Mouse (Mus musculus): Measurements from ENCODE around the gene Nos2.

The Nos2 gene

DNA sequence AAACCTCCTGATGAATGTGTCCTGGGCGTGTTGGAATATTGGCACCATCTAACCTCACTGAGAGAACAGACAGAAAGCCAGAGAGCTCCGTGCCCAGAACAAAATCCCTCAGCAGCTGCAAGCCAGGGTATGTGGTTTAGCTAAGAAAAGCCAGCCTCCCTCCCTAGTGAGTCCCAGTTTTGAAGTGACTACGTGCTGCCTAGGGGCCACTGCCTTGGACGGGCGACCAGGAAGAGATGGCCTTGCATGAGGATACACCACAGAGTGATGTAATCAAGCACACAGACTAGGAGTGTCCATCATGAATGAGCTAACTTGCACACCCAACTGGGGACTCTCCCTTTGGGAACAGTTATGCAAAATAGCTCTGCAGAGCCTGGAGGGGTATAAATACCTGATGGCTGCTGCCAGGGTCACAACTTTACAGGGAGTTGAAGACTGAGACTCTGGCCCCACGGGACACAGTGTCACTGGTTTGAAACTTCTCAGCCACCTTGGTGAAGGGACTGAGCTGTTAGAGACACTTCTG is at the start of gene Nos2:
Gene Nos2 (plus strand): TSS at position 377 of the 529 bp plus-strand sequence.
- no peak for DNase-seq (ENCODE audit: low spot score in 2 of 2)

DNA sequence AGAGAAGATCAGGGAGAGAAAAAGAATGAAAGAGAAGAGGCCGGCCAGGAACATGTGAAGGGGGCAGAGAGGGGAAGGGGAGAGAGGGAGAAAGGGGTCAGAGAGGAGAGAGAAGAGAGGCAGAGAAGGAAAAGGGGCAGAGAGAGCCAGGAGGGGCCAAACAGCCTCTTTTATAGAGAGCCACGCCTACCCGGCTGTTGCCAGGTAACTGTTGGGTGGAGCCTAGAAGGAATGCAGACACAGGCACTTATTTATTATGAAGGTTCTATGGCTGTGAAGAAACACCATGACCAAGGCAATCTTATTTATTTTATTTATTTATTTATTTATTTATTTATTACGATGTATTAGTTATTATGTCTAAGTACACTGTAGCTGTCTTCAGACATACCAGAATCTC is 49.7 kb upstream of the Nos2 start:
- no peak for DNase-seq (ENCODE audit: low spot score in 2 of 2)

- no peak for DNase-seq (ENCODE audit: low spot score in 2 of 2)
Measured at GRCm38 (mm10) chr11:78872782-78873181, 47.8 kb upstream of the Nos2 start.

DNA sequence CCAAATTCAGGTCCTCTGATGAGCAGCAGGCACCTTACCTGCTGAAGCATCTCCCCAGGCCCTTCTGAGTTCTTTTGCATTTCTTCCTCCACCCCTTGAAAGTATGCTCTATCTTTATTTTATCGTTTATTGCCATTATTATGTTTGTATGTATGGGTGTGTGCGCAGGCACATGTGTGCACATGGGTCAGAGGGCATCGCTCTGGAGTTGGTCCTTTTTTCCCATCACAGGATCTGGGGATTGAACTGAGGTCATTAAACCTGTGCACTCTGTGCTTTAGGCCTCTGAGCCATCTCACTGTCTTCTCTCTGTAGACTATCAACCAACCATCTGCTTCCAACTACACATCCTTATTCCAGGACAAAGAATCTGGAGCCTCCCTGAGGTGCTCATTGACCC is 40.9 kb upstream of the Nos2 start:
- no peak for DNase-seq (ENCODE audit: low spot score in 2 of 2)

DNA sequence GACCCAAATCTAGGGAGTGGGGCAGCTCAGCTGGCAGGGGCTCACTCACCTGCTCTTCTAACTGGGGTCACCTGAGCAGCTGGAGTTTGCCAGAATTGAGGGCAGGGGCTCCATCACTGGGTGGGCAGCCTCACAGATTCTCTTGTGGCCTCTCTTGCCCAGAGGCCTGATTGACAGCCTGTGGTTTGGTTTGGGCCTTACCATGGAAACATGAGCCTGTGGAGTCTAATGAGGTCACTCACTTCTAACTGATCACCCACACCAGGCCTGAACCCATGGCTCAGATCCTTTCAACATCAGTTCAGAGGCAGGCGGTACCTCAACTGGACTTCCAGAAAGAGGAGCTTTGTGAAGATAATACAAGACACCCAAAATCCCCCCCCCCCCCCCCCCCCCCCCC is 33.9 kb upstream of the Nos2 start:
- DNase-seq (ENCODE audit: low spot score in 2 of 2), result no peak

DNA sequence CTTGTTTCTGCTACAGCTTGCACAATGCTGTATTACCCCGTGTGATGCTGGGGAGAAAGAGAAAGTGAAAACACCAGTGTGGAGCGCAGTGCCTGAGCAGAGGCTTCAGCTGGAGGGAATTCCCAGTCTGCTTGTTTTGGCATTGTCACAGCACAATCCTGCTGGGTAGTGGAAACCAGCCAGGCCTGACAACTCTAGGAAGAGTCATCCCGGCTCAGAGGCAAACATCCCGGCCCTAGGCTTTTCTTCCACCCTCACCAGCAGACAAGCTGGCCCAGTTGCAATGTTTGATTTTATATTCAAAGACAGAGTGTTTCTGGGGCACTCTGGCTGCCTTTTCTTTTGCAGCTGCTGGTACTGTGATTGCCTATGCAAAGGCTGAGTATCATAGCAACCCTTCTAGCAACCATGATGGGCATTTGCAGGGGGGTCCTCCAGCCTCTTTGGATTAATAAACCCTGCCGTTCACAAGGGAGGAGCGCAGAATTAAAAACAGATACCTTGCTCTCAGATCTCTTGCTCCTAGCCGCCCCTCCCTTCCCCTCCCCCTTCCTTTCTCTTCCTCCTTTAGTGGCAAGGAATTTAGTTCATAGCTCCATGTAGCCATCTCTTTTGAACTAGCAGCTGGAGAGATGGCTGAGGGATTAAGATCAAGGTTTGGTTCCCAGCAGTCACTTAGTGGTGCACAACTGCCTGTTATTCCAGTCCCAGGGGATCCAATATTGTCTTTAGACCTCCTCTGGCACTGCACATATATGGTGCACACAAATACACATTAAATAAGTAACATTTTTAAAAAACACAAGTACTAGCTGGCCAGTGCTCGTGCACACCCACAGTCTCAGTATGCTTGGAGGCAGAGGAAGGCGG is 33.2 kb upstream of the Nos2 start:
- DNase-seq (ENCODE audit: low spot score in 2 of 2), result peak; percentile 55 to 70

GRCm38 (mm10) chr11:78889156-78889555 is 31.4 kb upstream of the Nos2 start:
- DNase-seq (ENCODE audit: low spot score in 2 of 2), result no peak

DNA sequence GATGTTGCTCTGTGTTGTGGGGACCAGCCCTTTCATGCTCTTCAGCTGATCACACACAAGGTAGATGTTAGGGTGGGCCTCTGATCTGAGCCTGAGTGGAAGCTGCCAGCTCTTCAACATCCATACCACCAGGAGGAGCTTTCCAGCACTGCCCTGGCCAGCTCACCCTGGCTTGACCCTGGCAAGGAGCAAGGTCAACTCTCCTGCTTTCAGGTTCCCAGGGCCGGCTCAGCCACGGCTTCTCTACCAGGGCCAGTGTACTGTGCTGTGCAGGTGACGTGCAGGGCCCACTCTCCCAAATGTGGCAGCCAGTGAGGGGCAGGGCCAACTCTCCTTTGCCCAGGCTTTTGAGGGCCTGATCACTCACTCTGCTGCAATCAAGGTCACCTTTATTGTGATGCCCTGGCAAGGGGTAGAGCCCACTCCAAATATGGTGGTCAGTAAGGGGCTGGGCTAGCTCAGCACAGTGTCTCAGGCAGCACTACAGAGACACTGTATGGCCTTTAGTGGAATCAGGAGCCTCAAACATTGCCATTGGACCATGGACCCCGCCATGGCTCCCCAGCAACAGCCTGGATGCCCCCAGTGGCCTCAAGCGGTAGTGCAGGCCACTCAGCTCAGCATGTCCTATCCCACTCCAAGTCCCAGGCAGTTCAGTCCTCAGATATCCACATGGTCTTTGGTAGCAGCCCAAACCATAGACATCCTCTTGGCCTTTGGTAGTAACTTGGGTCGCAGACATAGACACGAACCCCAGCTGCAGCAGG is 24.0 kb upstream of the Nos2 start:
- no peak for DNase-seq (ENCODE audit: low spot score in 2 of 2)

GRCm38 (mm10) chr11:78915473-78915872 is 5.1 kb upstream of the Nos2 start:
- no peak for DNase-seq (ENCODE audit: low spot score in 2 of 2)

DNA sequence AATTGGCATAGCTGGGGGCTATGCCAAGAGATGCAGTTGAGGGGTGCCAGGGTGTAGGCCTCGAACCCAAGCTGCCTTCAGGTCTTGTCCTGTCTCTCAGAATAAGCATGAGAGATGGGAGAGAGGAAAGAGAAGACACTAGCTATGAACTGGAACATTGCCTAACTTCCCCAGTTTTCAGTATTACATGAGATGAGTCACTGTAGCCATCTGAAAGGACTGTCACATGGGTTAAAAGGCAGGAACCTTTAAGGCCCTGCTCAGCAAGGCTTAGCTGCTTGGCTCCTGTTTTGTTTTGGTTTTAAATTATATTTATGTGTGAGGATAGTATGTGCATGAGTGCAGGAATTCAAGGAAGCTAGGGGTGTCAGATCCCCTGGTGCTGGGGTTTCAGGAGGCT is 4.2 kb upstream of the Nos2 start:
- DNase-seq (ENCODE audit: low spot score in 2 of 2), result no peak

- DNase-seq (ENCODE audit: low spot score in 2 of 2), result no peak
Measured at GRCm38 (mm10) chr11:78919745-78920144, 842 bp upstream of the Nos2 start.

DNA sequence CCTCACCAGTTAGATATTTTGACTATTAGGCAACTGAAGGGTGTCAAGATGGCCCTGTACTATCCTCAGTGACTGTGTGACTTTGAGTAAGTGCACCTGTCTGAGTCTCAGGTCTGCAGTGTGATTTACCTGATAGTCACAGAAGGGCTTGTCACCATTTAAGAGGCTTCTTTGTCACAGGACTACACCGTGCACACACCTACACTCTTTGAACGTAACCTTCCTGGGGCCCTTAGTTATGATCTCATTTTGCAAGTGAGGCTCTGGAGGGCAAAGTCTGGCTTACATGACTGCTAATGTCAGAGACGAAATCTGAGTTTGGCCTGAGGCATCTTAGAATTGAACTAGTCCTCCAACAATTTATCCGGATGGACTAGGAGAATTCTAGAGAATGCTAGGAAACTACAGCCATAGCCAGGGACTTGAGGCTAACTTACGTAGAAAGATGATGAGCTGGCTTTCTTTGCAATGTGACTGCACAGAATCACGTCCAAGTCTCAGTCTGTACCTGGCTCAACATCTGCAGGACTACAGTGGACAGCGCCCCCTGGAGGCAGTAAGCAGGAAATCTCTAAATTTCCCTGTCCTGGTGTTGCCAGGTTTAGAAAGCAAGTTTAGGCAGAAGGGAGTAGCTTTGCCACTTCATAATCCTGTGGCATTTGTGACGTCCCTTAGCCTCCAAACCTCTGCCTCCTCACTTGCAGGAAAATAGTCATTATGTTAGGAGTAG is 2.3 kb downstream of the Nos2 start:
- DNase-seq (ENCODE audit: low spot score in 2 of 2), result no peak

GRCm38 (mm10) chr11:78924111-78924510 is 3.5 kb downstream of the Nos2 start:
- no peak for DNase-seq (ENCODE audit: low spot score in 2 of 2)

DNA sequence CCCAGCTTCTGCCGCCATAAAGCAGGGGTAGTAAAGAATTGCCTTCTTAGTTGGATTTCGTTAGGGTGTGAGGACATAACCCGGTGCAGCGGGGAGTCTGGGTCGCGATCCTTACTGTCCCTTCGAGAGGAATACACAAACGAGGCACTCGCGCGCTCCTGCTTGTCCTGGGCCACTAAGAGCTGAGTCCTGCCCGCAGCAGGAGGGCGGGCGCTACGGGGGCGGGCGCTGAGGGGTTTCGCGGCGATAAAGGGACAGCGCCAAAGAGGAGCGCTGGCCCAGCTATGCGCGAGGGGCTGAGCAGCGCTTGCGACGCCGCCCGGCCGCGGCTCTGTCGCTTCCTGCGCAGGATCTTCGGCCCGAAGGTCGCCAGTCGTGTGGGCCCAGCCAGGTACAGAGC is 4.3 kb downstream of the Nos2 start:
- DNase-seq (ENCODE audit: low spot score in 2 of 2), result no peak

DNA sequence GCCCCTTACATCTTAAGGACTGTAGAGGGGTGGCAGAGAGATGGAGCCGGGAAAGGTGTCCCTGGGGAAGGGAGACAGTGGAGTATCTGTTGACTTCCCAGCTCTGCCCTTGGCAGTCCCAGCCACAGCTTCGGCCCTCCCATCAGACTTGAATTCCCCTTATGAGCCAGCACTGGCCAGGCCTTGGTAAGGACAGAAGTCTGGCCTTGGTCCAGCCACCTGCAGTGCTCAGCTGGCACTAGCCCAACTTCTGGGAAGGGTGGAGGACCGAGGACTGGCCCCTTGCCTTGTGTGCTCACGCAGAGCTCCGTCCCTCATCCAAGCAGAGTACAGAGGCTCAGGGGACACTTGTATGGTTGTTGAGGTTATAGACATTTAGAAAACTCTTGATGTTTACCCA is 8.8 kb downstream of the Nos2 start:
- peak in 1 of 2 experiments; percentile 29 for DNase-seq (ENCODE audit: low spot score in 2 of 2)

- DNase-seq (ENCODE audit: low spot score in 2 of 2), result no peak
Measured at GRCm38 (mm10) chr11:78934307-78934706, 13.7 kb downstream of the Nos2 start.

- DNase-seq (ENCODE audit: low spot score in 2 of 2), result no peak
Measured at GRCm38 (mm10) chr11:78934727-78935126, 14.1 kb downstream of the Nos2 start.

GRCm38 (mm10) chr11:78935178-78935577 is 14.6 kb downstream of the Nos2 start:
- DNase-seq (ENCODE audit: low spot score in 2 of 2), result no peak

GRCm38 (mm10) chr11:78943083-78943482 is 22.5 kb downstream of the Nos2 start:
- DNase-seq (ENCODE audit: low spot score in 2 of 2), result no peak

- no peak for DNase-seq (ENCODE audit: low spot score in 2 of 2)
Measured at GRCm38 (mm10) chr11:78950365-78950764, 29.8 kb downstream of the Nos2 start.

DNA sequence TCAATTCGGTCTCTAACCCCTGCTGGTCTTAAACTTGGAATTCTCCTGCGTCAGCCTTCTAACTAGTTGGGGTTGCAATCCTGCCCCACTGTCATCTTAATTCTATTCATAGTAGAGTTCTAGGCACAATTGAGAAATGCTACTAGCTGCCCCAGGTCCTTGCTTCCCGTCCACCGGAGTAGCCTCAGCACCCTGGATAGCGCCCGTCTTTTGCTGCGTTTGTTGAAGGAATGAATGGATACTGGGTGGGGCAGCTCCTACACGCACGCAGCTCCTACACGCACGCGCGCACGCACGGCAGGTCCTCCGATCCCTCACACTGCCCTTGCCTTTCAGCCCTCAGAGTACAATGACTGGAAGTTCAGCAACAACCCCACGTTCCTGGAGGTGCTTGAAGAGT is 31.9 kb downstream of the Nos2 start:
- peak in 1 of 2 experiments; percentile 74 for DNase-seq (ENCODE audit: low spot score in 2 of 2)

GRCm38 (mm10) chr11:78956260-78956659 is 35.7 kb downstream of the Nos2 start:
- DNase-seq (ENCODE audit: low spot score in 2 of 2), result peak; percentile 35 to 82
